7 mouse cellular contexts compared by ENCODE assay signal in the genomic region with DNA sequence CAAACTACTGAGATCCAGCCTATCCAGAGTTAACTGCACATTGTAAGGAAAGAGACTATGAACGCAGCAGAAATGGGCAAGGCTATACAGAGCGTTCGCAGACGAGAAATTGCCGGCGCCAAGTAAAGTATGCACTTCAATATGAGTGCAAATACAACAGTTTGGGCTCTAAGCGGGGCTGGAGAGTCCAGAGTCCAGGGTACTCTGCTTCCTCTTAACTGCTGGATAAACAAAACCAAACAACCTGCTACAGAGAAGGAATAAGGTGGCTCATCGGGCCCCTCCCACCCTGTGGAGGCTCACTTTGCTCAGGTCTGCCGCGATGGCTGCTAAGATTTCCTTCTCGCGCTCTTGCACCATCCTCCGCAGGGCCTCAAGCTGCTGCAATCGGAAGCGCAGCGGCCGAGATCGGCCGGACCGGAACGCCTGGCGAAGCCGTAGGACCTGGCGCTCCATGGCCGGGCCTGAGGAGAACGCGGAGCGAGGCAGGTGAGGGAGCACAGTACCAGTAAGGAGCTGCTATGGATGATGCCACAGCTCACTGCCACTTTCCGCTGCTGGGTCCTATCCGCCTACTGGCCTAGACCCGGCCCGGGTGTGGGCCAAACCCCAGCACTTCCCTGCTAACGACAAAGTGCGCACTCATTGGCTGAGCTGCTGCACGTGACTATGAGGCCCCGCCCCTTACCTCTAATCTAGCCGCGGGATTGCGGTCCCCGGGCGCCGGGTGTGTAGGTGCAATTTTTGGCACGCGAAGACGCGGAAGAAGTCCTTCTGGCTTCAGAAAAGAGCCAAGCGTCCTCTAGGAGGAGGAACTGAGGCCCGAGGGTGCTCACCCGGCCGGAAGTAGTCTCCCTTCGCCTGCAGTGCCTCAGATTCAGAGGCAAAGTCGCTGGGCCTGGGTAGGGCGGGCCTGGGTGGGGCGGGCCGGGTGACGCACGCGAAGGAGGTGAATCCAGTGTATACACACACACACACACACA. TPM values are rescaled to one million over a fixed set of nuclear protein-coding genes. Genes with fewer than 3 reads are reported as not detected.
DNase-seq lines count a peak whose midpoint lies in the region; ATAC-seq lines count a peak whose summit lies in the region.

Gene Aldh3a2, minus strand, starts transcription at position 914 of the 983 bp plus-strand sequence.

- peak within 1 kb of the TSS; percentile 62 for H3K4me2 ChIP-seq in intestine, embryonic 15.5 days (replicated peaks)

- peak; percentile 90 to 94 for DNase-seq in adrenal gland, adult 18-20 months (ENCODE audit: low spot score in 2 of 2)
- DNase-seq in embryo, embryonic 11 days, result peak; percentile 96
- peak; percentile 92 for DNase-seq in gastrocnemius, postnatal 36 days
- peak; percentile 93 to 95 for DNase-seq in left cerebral cortex, postnatal 25 days (ENCODE audit: low spot score in 2 of 2)
- peak; percentile 94 for DNase-seq in midbrain, embryonic 10.5 days (ENCODE audit: low spot score)
- peak; percentile 90 for DNase-seq in right cerebral cortex, postnatal 4 days

- no peaks in the 10 kb centered on the region for H3K9me3 ChIP-seq in intestine, embryonic 15.5 days
- no peaks in the 10 kb centered on the region for H3K9me3 ChIP-seq in midbrain, embryonic 10.5 days (replicated peaks)

- WGBS in intestine, embryonic 15.5 days, result under 1% methylated on average over 58 of the region's 58 CpGs
- WGBS in midbrain, embryonic 10.5 days, result 2% methylated on average over 56 of the region's 58 CpGs

- H3K4me3 ChIP-seq in intestine, embryonic 15.5 days (replicated peaks), result peak within 1 kb of the TSS; percentile 84
- H3K4me3 ChIP-seq in midbrain, embryonic 10.5 days, result peak within 1 kb of the TSS; percentile 83

- ATAC-seq in intestine, embryonic 15.5 days, result peak; percentile 99

- intact Hi-C loops in gastrocnemius, postnatal 36 days (cut with DNase I), result no loop called here
- intact Hi-C loops in left cerebral cortex, postnatal 25 days (cut with DNase I), result no loop called here

- H3K4me1 ChIP-seq in intestine, embryonic 15.5 days (replicated peaks), result 0 out of 2 replicates have a peak, but pooled peaks cover 4% of the 10 kb centered on the region
- peaks cover 15% of the 10 kb centered on the region for H3K4me1 ChIP-seq in midbrain, embryonic 10.5 days

- H3K27ac ChIP-seq in intestine, embryonic 15.5 days, result peak within 1 kb of the TSS; percentile 100
- peak within 1 kb of the TSS; percentile 94 for H3K27ac ChIP-seq in midbrain, embryonic 10.5 days (replicated peaks)

- H3K9ac ChIP-seq in intestine, embryonic 15.5 days, result peak within 1 kb of the TSS; percentile 90

- H3K27me3 ChIP-seq in intestine, embryonic 15.5 days (replicated peaks), result no peaks in the 10 kb centered on the region
- peaks cover 19% of the 10 kb centered on the region for H3K27me3 ChIP-seq in midbrain, embryonic 10.5 days (ENCODE audit: low read depth, poor library complexity, severe bottlenecking)

- peaks cover 12% of the 10 kb centered on the region; the same call in 1 of the 2 replicates for H3K36me3 ChIP-seq in intestine, embryonic 15.5 days
- H3K36me3 ChIP-seq in midbrain, embryonic 10.5 days, result peaks cover 30% of the 10 kb centered on the region

RNA-seq across cellular contexts. Expression of gene Aldh3a2, which starts in this region (rescaled TPM):
- total RNA-seq in adrenal gland, adult 18-20 months (2021), result 10 to 100 TPM; 41.6 to 59.9 TPM
- 10 to 100 TPM; 12.1 to 14.4 TPM for total RNA-seq in gastrocnemius, postnatal 36 days (2021)
- 50.5 and 51.6 TPM in 2 replicates for polyA plus RNA-seq in intestine, embryonic 15.5 days (2015; fragmentation: Nextera tagmentation; extraction: Ambion mirVana)
- 10 to 100 TPM; 48.2 to 49.2 TPM for total RNA-seq in left cerebral cortex, postnatal 25 days (2021)
- polyA plus RNA-seq in midbrain, embryonic 10.5 days (2016; fragmentation: Nextera tagmentation; extraction: Ambion mirVana), result 19.7 and 22.3 TPM in 2 replicates

Comparison
In these comparisons a context has a peak if more than half of its experiments do, and no peak if none do; other contexts are left out.
1. Peak in every context shown above with its lines: DNase-seq, ATAC-seq, H3K4me3 ChIP-seq and H3K27ac ChIP-seq.